Mouse (Mus musculus): Measurements from ENCODE around the gene Rgs17.
"Not testable (repeated sequence)": the region's sequence is repeated elsewhere in the genome, so short reads cannot be mapped to it uniquely, and the experiment has no call there.

Rgs17 gene

GRCm38 (mm10) chr10:5922294-5922828 is at the start of gene Rgs17:
TSS of gene Rgs17 (minus strand) at chr10:5922400.
- peak; percentile 74 for DNase-seq

GRCm38 (mm10) chr10:5967655-5968054 is 45.5 kb upstream of the Rgs17 start:
- DNase-seq, result no peak

GRCm38 (mm10) chr10:5953787-5954186 is 31.6 kb upstream of the Rgs17 start:
- DNase-seq, result not testable (repeated sequence)

- no peak for DNase-seq
Observed at GRCm38 (mm10) chr10:5924261-5924660, 2.1 kb upstream of the Rgs17 start.

GRCm38 (mm10) chr10:5923096-5923495 is 896 bp upstream of the Rgs17 start:
- DNase-seq, result peak; percentile 15

- no peak for DNase-seq
Observed at GRCm38 (mm10) chr10:5921771-5922170, 429 bp downstream of the Rgs17 start.

GRCm38 (mm10) chr10:5921031-5921551 is 1.1 kb downstream of the Rgs17 start:
- DNase-seq, result peak; percentile 53

- DNase-seq, result peak; percentile 51
Observed at GRCm38 (mm10) chr10:5904399-5904798, 17.8 kb downstream of the Rgs17 start.

GRCm38 (mm10) chr10:5901777-5902176 is 20.4 kb downstream of the Rgs17 start:
- no peak for DNase-seq

GRCm38 (mm10) chr10:5900731-5901130 is 21.5 kb downstream of the Rgs17 start:
- DNase-seq, result peak; percentile 71

- no peak for DNase-seq
Observed at GRCm38 (mm10) chr10:5877106-5877505, 45.1 kb downstream of the Rgs17 start.

GRCm38 (mm10) chr10:5871081-5871480 is 51.1 kb downstream of the Rgs17 start:
- DNase-seq, result no peak

GRCm38 (mm10) chr10:5867981-5868552 is 54.1 kb downstream of the Rgs17 start:
- DNase-seq, result peak; percentile 46

GRCm38 (mm10) chr10:5865996-5866395 is 56.2 kb downstream of the Rgs17 start:
- DNase-seq, result no peak

GRCm38 (mm10) chr10:5862669-5863068 is 59.5 kb downstream of the Rgs17 start:
- no peak for DNase-seq

- no peak for DNase-seq
Observed at GRCm38 (mm10) chr10:5860849-5861248, 61.4 kb downstream of the Rgs17 start.

- no peak for DNase-seq
Observed at GRCm38 (mm10) chr10:5859729-5860128, 62.5 kb downstream of the Rgs17 start.

GRCm38 (mm10) chr10:5857996-5858549 is 64.1 kb downstream of the Rgs17 start:
- no peak for DNase-seq

- DNase-seq, result no peak
Observed at GRCm38 (mm10) chr10:5853290-5853868, 68.8 kb downstream of the Rgs17 start.

- DNase-seq, result no peak
Observed at GRCm38 (mm10) chr10:5846939-5847338, 75.3 kb downstream of the Rgs17 start.

GRCm38 (mm10) chr10:5841369-5841768 is 80.8 kb downstream of the Rgs17 start:
- no peak for DNase-seq

GRCm38 (mm10) chr10:5826336-5827025 is 95.7 kb downstream of the Rgs17 start:
- DNase-seq, result no peak

GRCm38 (mm10) chr10:5824779-5825178 is 97.4 kb downstream of the Rgs17 start:
- peak; percentile 53 for DNase-seq
